Mouse (Mus musculus): ENCODE data around the gene Rpl13.

The Rpl13 gene

DNA sequence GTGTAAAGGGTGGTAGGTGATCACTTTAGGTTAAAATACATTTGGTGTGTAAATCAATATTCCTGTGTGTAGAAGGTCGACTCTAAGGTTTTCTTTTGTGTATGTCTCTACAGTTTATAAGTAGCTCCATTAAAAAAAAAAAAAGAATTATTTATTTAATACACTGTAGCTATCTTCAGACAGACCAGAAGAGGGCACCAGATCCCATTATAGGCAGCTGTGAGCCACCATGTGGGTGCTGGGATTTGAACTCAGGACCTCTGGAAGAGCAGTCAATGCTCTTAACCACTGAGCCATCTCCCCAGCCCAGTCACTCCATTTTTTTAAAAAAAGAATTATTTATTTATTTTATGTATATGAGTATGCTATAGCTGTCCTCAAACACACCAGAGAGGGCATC is 5.9 kb downstream of the Rpl13 start:
- DNase-seq (ENCODE audit: low spot score): no peak

DNA sequence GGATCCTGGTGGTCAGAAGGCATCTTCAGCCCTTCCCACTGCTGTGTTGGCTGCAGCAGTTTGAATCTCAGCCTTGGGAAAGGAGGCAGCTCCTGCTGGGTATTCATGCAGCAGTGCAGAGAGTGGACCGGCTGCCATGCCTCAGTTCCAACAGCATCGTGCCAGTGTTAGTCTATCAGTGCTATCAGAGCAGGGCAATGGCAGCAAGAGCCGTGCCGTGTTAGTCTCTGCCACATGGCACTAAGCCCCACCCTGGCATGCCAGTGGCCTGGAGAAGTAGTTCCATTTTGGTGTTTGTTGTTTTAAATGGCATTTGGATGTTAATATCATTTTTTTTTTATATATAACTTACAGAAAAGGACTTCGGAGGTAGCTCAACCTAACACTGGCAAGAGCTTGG is 6.8 kb downstream of the Rpl13 start:
- no peak for DNase-seq (ENCODE audit: low spot score)

DNA sequence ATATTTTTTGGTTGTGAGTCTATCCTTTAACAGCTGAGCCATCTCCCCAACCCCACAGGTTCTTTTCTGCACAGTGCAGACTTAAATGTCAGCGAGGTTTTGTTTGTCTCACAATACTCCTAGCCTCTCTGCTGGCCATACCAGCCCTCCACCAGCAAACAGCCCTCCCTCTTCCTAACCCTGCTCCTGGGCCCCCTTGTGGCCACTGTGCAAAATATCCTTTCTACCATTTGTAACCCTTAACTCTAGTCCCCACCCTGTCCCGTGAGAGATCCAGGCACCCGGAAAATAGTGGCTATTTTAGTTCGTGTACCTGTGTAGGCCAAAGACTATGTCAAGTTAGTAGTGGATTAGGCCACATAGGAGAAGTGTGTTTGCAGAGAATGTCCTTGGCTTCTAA is 8.5 kb downstream of the Rpl13 start:
- DNase-seq (ENCODE audit: low spot score): peak; percentile 65

DNA sequence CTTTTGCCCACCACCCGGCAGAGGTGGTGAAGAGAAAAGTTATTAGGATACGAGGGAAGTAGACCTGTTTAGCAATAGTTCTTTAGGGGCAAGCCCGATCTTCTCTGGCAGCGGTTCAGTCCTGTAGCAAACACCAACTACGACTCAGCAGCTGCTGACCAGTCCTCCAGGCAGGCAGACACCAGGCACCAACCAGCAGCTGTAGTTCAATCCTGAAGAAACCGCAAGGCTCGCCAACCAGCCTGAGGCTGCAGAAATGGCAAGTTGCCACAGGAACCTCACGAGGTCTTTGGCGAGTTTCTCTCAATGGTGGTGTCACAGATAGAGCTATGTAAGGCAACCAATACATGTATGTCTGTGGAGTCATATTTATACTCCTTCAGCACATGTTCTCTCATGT is 10.7 kb downstream of the Rpl13 start:
- no peak for DNase-seq (ENCODE audit: low spot score)

DNA sequence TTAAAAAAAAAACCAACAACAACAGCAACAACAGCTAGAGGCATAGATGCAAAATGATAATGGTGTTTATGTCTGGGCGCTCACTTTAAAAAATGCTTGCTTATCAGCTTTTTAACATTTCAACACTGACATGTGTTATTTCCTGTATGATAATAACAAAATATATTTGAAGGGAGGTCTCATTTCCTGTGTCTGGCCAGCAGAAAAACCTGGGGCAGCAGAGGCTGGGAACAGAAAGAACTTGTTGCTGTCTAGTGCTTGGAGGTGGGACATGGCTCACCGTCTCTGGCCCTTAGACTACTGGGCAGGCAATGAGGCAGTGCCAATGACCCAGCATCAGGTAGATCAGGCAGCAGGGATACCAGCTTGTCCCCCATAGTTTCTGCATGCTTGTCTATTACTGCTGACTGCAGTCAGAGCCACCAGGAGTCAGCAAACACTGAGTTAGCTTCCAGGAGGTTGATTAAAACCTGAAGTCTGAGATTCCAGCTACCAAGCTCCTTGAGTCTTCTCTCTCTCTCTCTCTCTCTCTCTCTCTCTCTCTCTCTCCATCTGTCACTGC is 11.8 kb downstream of the Rpl13 start:
- DNase-seq (ENCODE audit: low spot score): no peak

DNA sequence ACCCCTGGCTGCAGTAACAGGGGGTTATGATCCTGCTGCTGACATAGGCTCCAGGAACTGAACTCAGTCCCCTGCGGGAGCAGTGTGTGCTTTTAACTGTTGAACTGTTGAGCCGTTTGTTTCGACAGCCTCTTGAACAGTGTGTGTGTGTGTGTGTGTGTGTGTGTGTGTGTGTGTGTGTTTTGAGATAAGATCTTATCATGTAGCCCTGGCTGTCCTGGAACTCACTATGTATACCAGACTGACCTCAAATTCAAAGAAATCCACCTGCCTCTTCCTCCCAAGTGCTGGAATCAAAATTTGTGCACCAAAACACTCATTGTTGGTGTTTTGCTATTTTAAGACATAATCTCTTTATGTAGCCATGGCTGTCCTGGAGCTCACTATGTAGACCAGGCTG is 12.5 kb downstream of the Rpl13 start:
- no peak for DNase-seq (ENCODE audit: low spot score)

DNA sequence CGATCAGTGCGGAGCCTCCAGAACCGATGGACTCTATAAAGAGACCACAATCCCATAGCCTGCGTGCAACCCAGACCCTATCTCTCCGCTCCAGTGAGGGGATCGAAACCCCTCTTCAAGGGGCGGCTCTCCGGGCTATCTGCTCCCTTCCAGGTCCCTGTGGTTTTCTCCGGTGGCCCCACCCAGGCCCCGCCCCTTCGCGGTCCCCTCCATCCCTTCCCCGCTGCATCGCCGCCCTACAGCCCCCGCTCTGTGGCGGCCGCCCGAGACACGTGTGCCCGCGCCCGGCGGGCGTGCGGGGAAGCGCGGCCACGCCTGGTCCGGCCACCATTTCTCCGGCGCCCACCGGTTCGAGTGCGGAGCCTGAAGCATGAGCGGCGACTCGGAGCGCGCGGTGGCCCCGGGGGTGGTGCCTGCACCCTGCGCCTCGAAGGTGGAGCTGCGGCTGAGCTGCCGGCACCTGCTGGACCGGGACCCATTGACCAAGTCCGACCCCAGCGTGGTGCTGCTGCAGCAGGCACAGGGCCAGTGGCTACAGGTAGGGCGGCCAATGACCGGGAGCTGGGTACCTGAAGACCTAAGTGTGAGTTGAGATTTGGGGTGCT is 15.1 kb downstream of the Rpl13 start, which contains the start of gene Cpne7:
TSS of gene Cpne7 (plus strand) at position 248 of the 605 bp plus-strand sequence.
- no peak for DNase-seq (ENCODE audit: low spot score)

DNA sequence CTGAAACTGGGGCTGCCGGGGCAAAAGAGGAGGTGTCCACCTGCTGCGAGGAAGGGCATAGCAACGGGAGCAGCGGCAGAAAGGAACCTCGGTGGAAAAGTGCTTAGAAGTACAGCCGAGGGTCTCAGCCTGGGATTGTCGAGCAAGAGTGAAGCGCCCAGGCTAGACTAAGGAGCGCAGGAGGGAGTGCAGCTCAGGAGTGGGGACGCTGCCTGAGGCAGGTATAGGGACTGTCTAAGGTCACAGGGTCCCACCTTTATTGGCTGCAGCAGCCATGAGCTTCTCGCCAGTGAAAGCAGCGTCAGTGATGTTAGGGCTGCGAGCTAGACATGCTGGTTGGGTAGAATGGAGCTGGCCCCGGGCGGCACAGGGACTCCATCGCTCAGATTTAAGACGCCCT is 15.6 kb downstream of the Rpl13 start:
- no peak for DNase-seq (ENCODE audit: low spot score)

DNA sequence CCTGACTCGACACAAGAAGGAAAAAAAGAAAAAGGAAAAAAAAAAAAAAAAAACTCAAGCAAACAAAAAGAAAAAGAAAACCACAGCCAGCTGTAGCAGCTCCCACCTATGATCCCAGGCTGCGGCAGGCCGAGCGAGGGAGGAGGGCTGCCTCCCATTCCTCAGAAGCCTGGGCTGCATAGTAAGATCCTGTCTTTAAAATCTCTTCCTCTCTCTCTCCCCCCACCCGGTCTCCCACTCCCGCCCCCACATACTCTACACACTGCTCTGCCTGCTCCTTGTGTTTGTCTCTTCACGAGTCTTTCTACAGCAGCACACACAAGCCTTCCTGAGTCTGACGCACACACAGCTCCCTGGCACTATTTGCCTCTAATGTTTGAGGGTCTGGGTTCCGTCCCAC is 19.9 kb downstream of the Rpl13 start:
- DNase-seq (ENCODE audit: low spot score): no peak

DNA sequence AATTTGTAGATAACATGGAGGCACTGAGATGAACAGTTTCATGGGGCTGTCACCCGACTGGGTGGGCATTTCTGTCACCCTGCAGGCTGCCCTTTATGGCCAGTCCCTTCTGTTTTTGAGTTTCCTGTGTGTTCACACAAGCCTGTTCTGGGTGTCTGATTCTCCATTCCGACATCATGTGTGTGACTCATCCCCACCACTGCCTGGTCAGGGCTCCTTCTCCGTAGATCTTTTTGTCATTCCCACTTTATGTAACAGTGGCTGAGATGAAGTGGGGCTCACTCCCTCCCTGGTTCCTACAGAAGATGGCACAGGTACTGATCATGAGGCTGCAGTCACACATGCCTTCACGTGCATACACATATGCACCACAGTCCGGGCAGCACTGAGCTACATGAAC is 20.5 kb downstream of the Rpl13 start:
- no peak for DNase-seq (ENCODE audit: low spot score)

DNA sequence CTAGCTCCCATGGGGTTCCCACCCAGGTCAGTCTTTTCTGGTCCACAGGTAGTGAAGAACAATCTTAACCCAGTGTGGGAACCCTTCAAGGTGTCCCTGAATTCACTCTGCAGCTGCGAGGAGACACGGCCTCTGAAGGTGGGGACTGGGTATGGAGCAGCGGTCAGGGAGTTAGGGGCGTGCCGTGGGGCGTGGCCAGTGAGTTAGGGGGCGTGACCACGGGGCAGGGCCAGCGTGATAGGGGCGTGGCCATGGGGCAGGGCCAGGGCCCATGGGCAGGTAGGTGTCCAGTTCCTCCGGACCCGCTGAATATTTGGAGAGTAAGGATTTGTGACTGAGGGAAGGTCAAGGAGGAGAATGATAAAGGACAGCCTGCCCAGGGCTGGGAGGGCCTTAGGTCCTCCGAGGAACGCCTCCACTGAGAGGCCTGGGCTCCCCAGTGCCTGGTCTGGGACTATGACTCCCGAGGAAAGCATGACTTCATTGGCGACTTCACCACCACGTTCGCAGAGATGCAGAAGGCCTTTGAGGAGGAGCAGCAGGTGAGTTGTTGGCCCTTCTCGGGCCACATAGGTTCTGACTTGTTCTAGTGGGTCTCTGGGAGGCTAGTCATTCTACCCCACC is 24.2 kb downstream of the Rpl13 start:
- peak; percentile 65 for DNase-seq (ENCODE audit: low spot score)

DNA sequence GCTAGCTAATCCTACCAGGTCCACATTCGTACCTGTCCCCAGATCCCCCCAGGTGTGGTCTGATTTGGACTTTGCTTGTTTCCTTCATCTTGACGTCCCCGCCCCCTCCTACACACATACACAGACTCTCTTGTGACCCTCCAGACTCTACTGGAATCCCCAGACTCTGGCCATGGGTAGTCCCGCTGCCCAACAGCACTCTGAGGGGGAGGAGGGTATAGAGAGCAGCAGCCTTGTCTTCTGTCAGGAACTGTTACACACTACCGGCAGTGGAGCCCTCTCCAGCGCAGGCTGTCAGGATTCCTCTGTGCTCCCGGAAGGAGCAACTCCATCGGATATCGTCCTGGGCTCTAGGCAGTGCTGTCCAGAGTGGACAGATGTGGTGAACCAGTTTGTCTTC is 28.9 kb downstream of the Rpl13 start:
- no peak for DNase-seq (ENCODE audit: low spot score)

DNA sequence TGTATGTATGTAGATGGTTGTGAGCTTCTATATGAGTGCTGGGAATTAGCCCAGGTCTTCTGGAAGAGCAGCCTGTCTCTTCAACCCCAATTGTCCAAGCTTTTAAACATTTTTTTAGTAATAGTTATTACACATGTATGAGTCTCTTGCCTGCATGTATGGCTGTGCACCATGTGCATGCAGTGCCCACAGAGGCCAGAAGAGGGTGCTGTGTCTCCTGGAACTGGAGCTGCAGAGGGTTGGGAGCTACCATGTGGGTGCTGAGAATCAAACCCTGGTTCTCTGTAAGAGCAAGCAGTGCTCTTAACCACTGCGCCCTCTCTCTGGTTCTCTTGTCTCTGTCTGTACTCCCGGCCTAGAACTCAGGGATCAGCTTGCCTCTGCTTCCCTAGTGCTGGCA is 30.8 kb downstream of the Rpl13 start:
- no peak for DNase-seq (ENCODE audit: low spot score)

DNA sequence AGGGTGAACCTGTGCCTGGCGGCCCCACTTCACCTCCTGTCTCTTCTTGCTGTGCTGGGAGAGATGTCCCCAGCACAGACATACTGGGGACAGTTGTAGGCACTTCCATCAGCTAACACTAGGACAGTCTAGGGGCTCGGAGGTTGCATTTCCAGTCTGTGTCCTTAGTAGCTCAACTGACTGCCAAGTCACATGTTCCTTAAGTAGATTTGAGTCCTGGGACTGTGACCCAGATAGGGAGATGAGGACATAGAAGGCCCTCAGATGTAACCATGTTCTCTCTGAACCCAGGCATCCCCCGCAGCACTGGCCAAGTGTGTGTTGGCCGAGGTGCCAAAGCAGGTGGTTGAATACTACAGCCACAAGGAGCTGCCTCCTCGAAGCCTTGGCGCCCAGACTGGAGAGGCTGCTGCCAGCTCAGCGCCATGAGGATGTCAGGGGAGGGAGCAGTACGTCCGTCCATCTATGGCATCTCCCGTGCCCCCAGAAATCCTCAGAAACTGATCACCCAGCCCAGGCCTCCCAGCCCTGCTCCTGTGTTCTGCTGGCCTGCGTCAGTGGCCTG is 32.1 kb downstream of the Rpl13 start:
- DNase-seq (ENCODE audit: low spot score): no peak

DNA sequence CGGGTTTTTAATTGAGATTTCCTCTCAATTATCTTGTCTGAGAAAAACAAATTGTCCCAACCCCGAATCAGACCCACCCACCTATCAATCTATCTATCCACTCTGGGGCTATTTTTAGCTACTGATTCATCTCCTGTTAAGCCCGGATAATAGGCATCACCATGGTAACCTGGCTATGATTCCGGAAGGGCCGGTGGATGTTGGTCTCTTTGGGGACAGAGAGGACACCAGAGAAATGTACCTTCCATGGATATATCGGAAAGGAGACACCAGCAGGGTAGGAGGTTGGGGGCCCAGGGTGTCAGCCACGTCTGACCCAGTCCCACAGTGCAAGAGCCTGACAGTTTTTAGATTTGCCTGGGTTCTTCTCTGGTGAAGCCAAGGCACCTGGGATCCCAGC is 33.3 kb downstream of the Rpl13 start:
- DNase-seq (ENCODE audit: low spot score): no peak

DNA sequence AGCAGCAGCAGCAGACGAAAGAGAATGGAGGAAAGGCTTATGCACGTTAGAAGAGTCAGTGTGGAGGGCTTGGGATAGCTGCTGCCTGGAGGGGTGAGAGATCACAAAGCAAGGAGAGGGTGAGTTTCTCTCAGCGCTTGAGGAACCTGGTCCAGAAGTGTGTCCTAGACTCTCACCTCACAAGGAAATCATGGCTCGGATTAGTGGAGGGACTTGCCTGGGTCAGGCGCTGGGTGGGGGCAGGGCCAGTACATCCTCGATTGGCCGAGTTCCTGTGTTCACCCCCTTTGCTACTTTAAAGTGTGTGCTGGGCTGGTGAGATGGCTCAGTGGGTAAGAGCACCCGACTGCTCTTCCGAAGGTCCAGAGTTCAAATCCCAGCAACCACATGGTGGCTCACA is 33.7 kb downstream of the Rpl13 start:
- no peak for DNase-seq (ENCODE audit: low spot score)

DNA sequence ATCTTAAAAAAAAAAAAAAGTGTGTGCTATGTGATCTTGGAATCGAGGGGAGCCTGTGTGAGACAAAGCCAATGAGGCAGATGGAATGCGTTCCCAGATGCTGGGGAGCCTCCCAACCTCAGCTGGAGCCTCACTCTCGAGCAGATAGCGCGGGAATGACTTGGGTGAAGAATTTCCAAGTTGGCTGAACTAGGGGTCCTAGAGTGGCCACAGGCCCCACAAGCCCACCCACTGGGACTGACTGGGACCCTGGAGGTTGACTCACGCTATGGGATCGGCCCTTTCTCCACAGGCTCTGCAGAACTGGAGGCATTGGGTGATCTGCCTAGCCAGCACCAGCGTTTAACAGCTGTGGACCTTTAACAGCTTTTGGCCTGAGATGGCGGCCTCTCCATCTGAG is 34.1 kb downstream of the Rpl13 start:
- no peak for DNase-seq (ENCODE audit: low spot score)

DNA sequence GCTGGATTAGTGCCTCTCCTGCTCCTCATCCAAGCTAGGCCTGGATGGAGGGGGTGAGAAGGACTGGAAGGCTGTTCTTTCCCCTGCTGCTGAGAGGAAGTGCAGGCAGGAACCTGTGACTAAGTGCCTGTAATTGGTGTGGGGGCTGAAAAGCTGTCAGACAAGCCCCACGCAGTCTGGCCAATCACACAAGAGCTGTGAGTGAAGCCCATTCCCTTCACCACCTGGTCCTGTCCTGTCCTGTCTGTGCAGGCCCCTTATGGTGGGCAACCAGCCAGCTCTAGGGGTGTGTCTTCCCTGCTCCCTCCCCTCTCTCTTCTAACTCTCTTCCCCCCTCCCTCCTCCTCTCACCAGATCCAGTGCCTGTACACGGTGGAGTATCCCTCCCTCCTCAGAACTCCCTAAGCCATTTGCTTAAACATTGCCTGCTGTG is 35.5 kb downstream of the Rpl13 start:
- DNase-seq (ENCODE audit: low spot score): peak; percentile 58

DNA sequence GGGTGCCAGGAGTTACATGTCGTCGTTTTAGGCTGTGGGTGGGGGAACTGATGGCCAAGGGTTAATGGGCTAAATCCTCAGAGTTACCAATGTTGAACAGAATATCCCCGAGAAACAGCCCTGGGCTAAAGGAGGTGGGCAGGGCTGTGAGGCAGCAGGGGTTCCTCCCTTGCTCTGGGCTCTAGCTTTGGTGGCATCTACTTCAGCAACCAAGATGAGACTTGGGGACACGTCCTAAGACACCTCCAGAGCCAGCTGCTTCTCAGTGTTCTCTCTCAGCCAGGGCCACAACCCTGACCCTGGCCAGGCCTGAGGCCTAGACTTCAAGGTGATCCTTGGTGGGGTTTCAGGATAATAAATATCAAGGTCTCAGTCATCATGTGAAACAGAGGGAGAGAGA is 36.6 kb downstream of the Rpl13 start:
- no peak for DNase-seq (ENCODE audit: low spot score)

DNA sequence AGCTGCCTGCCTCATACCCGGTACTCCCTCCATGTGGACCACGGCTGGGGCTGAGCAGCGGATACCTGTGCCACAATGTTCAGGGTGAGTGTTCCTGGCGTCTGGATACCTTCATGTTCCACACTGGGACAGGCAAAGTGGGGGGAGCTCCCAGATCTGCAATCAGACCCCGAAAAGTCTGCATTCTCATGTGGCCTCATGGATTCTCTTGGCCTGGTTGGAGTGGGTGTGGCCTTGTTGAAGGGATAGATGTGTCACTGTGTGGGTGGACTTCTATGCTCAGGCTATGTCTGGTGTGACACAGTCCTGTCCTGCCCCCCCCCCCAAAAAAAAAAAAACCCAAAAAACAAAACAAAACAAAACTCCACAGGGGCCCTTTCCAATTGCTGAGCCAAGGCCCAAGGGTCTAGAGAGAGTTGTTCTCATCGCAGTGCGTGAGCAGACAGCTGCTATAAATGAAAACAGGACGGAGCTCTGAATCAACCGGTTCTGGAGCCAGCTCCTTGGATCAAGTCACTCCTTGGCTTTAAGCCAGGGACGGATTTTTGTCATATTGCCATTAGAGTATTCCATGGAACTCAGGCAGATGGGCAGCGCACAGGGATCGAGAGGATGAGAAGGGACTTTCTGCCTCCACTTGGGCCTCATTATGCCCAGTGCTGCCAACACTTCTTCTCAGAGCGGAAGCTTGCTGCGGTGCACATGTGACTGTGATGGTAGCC is 39.8 kb downstream of the Rpl13 start:
- no peak for DNase-seq (ENCODE audit: low spot score)

DNA sequence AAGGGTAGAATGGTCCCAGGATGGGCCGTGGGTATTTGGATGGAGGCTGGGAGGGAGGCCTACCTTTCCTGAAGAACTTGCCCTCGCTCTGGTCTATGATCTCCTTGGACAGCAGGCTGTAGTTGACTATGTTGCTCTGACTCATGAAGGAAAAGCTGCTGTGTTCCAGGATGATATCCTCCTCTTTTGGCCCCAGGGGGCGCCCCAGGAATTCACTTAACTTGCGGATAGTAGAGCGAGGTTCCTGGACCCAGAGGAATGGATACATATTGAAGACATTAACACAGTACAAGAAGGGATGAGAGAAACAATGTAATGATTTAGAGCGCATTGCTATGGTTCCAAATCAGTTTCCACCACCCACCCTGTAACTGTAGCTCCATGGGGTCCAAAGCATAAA is 43.1 kb downstream of the Rpl13 start:
- no peak for DNase-seq (ENCODE audit: low spot score)

DNA sequence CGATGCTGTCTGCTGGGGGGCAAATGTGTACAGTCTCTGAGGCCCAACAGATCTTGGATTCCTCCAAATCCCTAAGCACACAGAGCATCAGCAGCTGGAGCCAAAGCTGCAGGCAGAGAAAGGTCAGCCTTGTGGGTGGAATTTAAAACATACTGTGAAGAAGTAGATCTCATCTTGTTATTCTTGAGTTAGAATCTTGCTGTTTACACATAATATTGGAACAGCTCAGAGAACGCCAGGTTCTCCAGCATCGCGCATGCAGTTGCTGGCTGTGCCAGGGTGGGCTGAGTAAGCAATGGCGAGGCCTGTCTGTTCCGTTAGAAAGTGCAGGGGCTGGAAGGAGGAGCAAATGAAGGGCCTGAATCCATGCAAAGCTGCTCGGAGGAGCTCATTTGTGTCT is 44.2 kb downstream of the Rpl13 start:
- no peak for DNase-seq (ENCODE audit: low spot score)

DNA sequence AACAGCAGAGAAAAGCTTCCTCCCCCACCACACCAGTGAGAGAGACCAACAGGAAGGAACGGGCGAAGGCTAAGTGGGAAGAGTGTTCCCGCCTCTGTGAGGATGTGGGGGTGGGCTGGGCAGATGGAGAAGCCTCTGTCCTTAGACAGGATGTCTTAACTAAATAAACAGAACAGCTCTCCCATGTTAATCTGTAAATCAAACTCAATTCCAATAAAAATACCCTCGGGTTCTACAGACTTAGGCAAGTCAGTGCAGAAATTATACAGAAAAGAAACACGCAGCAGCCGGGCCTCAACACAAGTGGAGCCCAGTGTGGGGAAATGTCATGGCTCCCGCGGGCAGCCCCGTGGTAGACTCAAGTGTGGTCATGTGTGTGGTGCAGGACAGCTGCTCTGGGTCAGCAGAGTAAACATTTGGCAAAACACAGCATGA is 48.6 kb downstream of the Rpl13 start:
- peak; percentile 32 for DNase-seq (ENCODE audit: low spot score)

All from yolk sac, embryonic 10.5 days (tissue).